Mouse (Mus musculus): Measurements from ENCODE around the gene Lgals4. TPM values are rescaled to one million over a fixed set of nuclear protein-coding genes. Genes with fewer than 3 reads are reported as not detected.

Lgals4 gene
- polyA plus RNA-seq, 1 experiment from 2014 or later: 4.8 TPM

DNA sequence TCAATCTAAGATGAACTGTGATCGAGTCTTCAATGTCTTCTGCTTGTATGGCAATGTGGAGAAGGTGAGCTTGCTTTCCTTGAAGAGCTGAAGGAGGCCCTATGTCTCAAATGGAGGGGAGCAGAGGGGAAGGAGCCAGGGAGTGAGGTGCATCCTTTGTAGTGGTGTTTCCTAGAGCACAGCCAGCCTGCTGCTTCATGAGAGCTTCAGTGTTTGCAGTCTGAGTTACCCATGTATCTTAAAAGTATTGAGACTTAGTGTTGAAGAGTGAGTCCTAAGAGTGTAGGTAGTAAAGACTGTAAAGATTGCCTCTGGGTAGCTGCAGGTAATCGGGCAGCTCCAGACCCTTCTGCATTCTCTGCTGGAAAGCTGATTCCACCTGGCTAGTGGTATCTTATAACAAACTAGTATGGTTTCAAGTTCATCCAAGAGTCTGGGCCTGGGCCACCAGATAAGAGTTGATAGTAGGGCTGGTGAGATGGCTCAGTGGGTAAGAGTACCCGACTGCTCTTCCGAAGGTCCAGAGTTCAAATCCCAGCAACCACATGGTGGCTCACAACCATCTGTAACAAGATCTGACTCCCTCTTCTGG lies 14.7 kb upstream of the Lgals4 start:
- Histone ChIP-seq H3K4me1 (ENCODE audit: control insufficient read depth in 2 of 2, insufficient read depth in 2 of 2, low read length in 2 of 2) (peaks cover 9 to 70% of the 10 kb centered on the region in 2 experiments; a peak in 3 of 4 replicates), H3K36me3 (ENCODE audit: control insufficient read depth, insufficient read depth, low read length) (peaks cover 92% of the 10 kb centered on the region), H3K4me3 (ENCODE audit: control insufficient read depth in 1 of 2, insufficient read depth in 1 of 2, low read depth in 1 of 2, low read length in 2 of 2) (no peak overlapping the region), H3K4me2 (ENCODE audit: low read length) (no peak overlapping the region), H3K27ac (replicated peaks in 1 of 2; ENCODE audit: control insufficient read depth in 1 of 2, insufficient read depth in 1 of 2, low read depth in 2 of 2, low read length in 2 of 2) (no peak overlapping the region), H3K9ac (ENCODE audit: low read length) (0 out of 2 replicates have a peak overlapping the region, but pooled peaks have one; percentile 11), H3K27me3 (ENCODE audit: control insufficient read depth, insufficient read depth, low read length) (no peaks in the 10 kb centered on the region), H3K9me3 (ENCODE audit: control insufficient read depth, low read length) (no peaks in the 10 kb centered on the region)
- no peak for ATAC-seq (ENCODE audit: insufficient number of reproducible peaks, insufficient read depth, low FRiP score, low read depth)
- WGBS: 77% methylated on average over 4 of the region's 4 CpGs

DNA sequence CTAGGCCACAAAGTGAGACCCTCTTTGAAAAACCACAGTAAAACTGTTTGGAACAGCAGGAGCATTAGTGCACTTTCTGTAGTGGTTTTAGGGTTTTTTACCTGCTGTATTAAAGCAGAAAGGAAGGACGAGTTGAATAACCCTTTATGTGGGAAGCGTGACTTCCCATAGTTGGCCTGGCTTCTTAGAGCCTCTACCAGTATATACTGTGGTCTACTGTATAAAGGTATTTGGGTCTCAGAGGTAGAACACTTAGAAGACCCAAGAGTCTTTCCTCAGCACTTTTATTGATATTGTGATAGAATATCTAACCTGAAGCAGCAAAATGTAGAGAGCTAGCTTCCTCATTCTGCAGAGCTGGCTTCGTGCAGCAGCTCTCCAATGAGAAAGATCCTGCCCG lies 14.1 kb upstream of the Lgals4 start:
- Histone ChIP-seq H3K4me2 (ENCODE audit: low read length) (no peak overlapping the region), H3K36me3 (ENCODE audit: control insufficient read depth, insufficient read depth, low read length) (peaks cover 86% of the 10 kb centered on the region), H3K27ac (replicated peaks in 1 of 2; ENCODE audit: control insufficient read depth in 1 of 2, insufficient read depth in 1 of 2, low read depth in 2 of 2, low read length in 2 of 2) (no peak overlapping the region), H3K9me3 (ENCODE audit: control insufficient read depth, low read length) (no peaks in the 10 kb centered on the region), H3K4me1 (ENCODE audit: control insufficient read depth in 2 of 2, insufficient read depth in 2 of 2, low read length in 2 of 2) (peaks cover 10 to 66% of the 10 kb centered on the region in 2 experiments), H3K9ac (ENCODE audit: low read length) (no peak overlapping the region), H3K4me3 (ENCODE audit: control insufficient read depth in 1 of 2, insufficient read depth in 1 of 2, low read depth in 1 of 2, low read length in 2 of 2) (no peak overlapping the region), H3K27me3 (ENCODE audit: control insufficient read depth, insufficient read depth, low read length) (no peaks in the 10 kb centered on the region)
- no peak for ATAC-seq (ENCODE audit: insufficient number of reproducible peaks, insufficient read depth, low FRiP score, low read depth)
- WGBS: 81% methylated on average over 4 of the region's 4 CpGs

DNA sequence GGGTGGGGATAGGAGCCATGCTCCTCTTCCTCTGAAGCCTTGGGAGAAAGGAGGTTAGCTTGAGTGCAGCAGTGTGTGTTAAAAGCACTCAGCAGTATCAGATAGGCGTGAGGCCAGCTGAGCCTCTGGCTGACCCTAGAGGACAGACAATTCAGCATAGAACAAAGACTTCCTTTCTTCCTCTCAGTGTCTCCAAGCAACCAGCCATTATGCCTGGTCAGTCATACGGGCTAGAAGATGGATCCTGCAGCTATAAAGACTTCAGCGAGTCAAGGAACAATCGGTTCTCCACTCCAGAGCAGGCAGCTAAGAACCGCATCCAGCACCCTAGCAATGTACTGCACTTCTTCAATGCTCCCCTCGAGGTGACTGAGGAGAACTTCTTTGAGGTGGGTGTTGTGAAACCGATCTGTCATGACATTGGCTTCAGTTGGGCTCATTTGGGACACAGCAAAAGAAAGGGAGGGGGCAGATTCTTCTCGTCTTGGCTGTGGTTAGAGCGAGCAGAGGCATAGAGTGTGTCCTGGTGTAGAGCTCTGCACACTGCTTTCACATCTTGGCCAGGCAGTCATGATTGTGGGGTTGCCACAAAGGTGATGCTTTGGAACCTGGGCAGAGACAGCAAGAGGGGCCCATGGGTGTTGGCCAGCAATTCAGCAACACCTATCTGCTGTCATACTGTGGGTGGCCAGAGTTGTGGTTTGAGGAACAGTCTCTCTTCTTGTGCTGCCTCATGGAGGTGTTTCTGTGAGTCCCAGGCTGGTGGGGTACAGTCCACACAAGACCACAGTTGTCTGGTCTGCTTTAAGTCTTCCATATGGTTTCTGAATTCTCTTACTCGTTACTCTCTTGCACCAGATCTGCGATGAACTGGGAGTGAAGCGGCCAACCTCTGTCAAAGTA lies 13.0 kb upstream of the Lgals4 start:
- Histone ChIP-seq H3K27ac (replicated peaks in 1 of 2; ENCODE audit: control insufficient read depth in 1 of 2, insufficient read depth in 1 of 2, low read depth in 2 of 2, low read length in 2 of 2) (peak overlapping the region; percentile 14 to 50; a peak in 3 of 4 replicates), H3K9me3 (ENCODE audit: control insufficient read depth, low read length) (no peaks in the 10 kb centered on the region), H3K9ac (ENCODE audit: low read length) (no peak overlapping the region; the same call in 1 of the 2 replicates), H3K27me3 (ENCODE audit: control insufficient read depth, insufficient read depth, low read length) (no peaks in the 10 kb centered on the region), H3K36me3 (ENCODE audit: control insufficient read depth, insufficient read depth, low read length) (peaks cover 76% of the 10 kb centered on the region), H3K4me3 (ENCODE audit: control insufficient read depth in 1 of 2, insufficient read depth in 1 of 2, low read depth in 1 of 2, low read length in 2 of 2) (no peak overlapping the region), H3K4me2 (ENCODE audit: low read length) (no peak overlapping the region), H3K4me1 (ENCODE audit: control insufficient read depth in 2 of 2, insufficient read depth in 2 of 2, low read length in 2 of 2) (peaks cover 15 to 61% of the 10 kb centered on the region in 2 experiments)
- no peak for ATAC-seq (ENCODE audit: insufficient number of reproducible peaks, insufficient read depth, low FRiP score, low read depth)
- 60% methylated on average over 12 of the region's 12 CpGs for WGBS

DNA sequence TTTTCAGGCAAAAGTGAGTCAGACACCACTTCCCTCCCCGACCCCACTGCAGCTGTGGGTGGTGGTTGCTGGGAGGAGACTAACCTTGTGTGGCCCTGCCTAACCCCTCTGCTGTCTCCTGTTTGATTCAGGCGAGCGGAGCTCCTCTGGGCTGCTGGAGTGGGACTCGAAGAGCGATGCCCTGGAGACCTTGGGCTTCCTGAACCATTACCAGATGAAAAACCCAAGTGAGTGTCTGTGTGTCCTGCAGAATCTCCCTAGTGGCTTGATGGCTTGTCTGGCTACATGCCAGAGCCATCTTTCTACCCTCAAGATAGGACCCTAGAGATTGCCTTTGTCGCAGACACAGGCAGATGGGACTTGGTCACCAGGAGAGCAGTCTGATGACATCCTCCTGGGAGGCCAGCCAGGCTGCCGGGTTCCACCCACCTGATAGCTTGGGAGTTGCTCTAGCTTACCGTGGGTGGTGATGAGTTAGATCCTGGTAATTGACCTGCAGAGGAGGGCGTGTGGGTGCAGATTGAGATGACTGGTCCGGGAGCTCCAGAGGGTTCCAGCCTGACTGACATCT lies 12.3 kb upstream of the Lgals4 start:
- H3K27me3 ChIP-seq (ENCODE audit: control insufficient read depth, insufficient read depth, low read length): no peaks in the 10 kb centered on the region
- no peak for ATAC-seq (ENCODE audit: insufficient number of reproducible peaks, insufficient read depth, low FRiP score, low read depth)
- WGBS: 44% methylated on average over 10 of the region's 10 CpGs
- no peak overlapping the region for H3K4me3 ChIP-seq (ENCODE audit: control insufficient read depth in 1 of 2, insufficient read depth in 1 of 2, low read depth in 1 of 2, low read length in 2 of 2)
- H3K4me1 ChIP-seq (ENCODE audit: control insufficient read depth in 2 of 2, insufficient read depth in 2 of 2, low read length in 2 of 2): peaks cover 21 to 62% of the 10 kb centered on the region in 2 experiments
- no peak overlapping the region for H3K9ac ChIP-seq (ENCODE audit: low read length)
- H3K9me3 ChIP-seq (ENCODE audit: control insufficient read depth, low read length): no peaks in the 10 kb centered on the region
- peaks cover 72% of the 10 kb centered on the region for H3K36me3 ChIP-seq (ENCODE audit: control insufficient read depth, insufficient read depth, low read length)
- no peak overlapping the region for H3K4me2 ChIP-seq (ENCODE audit: low read length)
- peak overlapping the region; percentile 14 to 50; a peak in 3 of 4 replicates for H3K27ac ChIP-seq (replicated peaks in 1 of 2; ENCODE audit: control insufficient read depth in 1 of 2, insufficient read depth in 1 of 2, low read depth in 2 of 2, low read length in 2 of 2)

DNA sequence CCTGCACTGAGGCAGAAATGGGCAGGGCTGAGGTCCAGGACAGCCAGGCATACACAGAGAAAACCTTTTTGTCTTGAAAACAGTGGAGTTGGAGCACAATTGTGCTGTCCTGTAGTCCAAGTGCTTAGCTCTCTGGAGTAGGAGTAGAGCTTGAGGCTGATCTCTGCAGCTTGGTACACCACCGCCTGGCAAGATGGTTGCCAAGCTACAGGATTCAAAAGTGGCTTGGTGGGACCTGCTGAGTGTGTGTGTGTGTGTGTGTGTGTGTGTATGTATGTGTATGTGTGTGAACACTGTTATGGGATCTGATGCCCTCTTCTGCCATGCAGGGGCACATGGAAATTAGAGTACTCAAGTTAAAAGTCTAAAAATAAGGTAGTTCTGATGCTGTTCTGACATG lies 11.1 kb upstream of the Lgals4 start:
- WGBS: 70% methylated on average over 1 of the region's 1 CpGs
- no peak for ATAC-seq (ENCODE audit: insufficient number of reproducible peaks, insufficient read depth, low FRiP score, low read depth)
- Histone ChIP-seq H3K36me3 (ENCODE audit: control insufficient read depth, insufficient read depth, low read length) (peaks cover 62% of the 10 kb centered on the region), H3K4me2 (ENCODE audit: low read length) (no peak overlapping the region), H3K9ac (ENCODE audit: low read length) (no peak overlapping the region), H3K27me3 (ENCODE audit: control insufficient read depth, insufficient read depth, low read length) (no peaks in the 10 kb centered on the region), H3K4me3 (ENCODE audit: control insufficient read depth in 1 of 2, insufficient read depth in 1 of 2, low read depth in 1 of 2, low read length in 2 of 2) (no peak overlapping the region), H3K9me3 (ENCODE audit: control insufficient read depth, low read length) (no peaks in the 10 kb centered on the region), H3K4me1 (ENCODE audit: control insufficient read depth in 2 of 2, insufficient read depth in 2 of 2, low read length in 2 of 2) (peaks cover 21 to 53% of the 10 kb centered on the region in 2 experiments), H3K27ac (replicated peaks in 1 of 2; ENCODE audit: control insufficient read depth in 1 of 2, insufficient read depth in 1 of 2, low read depth in 2 of 2, low read length in 2 of 2) (0 out of 4 replicates have a peak overlapping the region, but pooled peaks of 1 of the 2 experiments have one; percentile 21)

DNA sequence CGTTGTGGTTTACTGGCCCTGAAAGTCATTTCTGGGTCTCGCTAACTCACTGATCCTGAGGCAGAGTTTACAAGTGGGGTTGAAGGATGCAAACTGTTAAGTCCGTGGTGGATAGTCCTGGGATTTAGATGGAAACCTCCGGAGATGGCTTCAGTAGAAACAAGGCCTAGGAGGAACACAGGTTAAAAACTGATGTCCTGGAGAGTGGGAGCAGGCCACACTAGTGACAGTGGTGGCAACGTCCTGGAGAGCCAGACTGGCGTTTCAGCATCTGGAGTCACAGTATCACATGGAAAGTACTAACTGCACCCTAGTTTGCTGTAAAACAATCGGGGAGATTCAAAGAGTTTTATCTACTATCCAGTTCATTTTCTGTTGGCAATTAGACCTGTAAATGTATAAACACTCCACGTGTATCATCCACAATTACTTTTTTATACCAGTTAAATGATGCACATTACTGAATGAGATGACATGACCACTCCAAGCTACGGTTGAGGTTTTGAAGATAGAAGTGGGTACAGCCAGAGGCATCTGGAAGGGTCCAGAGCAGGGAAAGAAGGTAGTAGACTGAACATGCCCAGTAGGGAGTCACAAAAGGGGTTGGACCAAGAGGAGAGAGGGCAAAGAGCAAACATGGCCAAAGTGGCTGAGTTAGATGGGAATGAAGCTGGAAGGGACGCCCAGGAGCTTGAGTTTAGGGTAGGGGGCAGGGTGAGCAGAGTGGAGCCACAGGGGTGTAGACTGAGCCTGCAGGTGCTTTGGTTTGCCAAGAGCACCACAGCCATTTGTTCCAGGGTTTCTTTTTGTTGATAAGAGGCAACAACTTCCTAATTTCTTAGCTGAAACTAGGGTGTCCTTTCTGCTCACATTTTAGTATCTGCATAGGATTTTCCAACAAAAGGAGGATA lies 10.4 kb upstream of the Lgals4 start:
- no peak overlapping the region for H3K9ac ChIP-seq (ENCODE audit: low read length)
- H3K4me3 ChIP-seq (ENCODE audit: control insufficient read depth in 1 of 2, insufficient read depth in 1 of 2, low read depth in 1 of 2, low read length in 2 of 2): no peak overlapping the region
- H3K27ac ChIP-seq (replicated peaks in 1 of 2; ENCODE audit: control insufficient read depth in 1 of 2, insufficient read depth in 1 of 2, low read depth in 2 of 2, low read length in 2 of 2): peak overlapping the region in 1 of 2 experiments; percentile 93; a peak in 1 of 4 replicates
- no peak for ATAC-seq (ENCODE audit: insufficient number of reproducible peaks, insufficient read depth, low FRiP score, low read depth)
- peaks cover 22 to 49% of the 10 kb centered on the region in 2 experiments for H3K4me1 ChIP-seq (ENCODE audit: control insufficient read depth in 2 of 2, insufficient read depth in 2 of 2, low read length in 2 of 2)
- H3K9me3 ChIP-seq (ENCODE audit: control insufficient read depth, low read length): no peaks in the 10 kb centered on the region
- no peaks in the 10 kb centered on the region for H3K27me3 ChIP-seq (ENCODE audit: control insufficient read depth, insufficient read depth, low read length)
- whole genome bisulfite sequencing: 53% methylated on average over 10 of the region's 10 CpGs
- H3K36me3 ChIP-seq (ENCODE audit: control insufficient read depth, insufficient read depth, low read length): peaks cover 55% of the 10 kb centered on the region
- H3K4me2 ChIP-seq (ENCODE audit: low read length): no peak overlapping the region

DNA sequence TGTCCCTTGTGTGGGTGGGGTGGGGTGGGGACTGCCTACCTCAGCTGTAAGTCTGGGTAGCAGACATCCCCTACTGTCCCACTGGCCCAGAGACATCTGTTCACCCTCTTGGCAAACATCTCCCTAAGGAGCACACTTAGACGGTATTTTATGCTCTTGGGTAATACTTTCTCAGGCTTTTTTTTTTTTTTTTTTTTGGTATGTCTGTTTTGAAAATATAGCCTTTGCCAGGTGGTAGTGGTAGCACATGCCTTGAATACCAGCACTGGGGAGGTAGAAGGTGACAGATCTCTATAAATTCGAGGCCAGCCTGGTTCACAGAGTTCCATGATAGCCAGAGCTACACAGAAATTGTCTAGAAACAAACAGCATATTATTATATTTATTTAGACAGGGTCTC lies 9.7 kb upstream of the Lgals4 start:
- 42% methylated on average over 2 of the region's 2 CpGs for WGBS

More for the DNA sequence above, 9.7 kb upstream of the Lgals4 start:
- H3K9me3 ChIP-seq (ENCODE audit: control insufficient read depth, low read length): no peaks in the 10 kb centered on the region
- no peak overlapping the region for H3K4me2 ChIP-seq (ENCODE audit: low read length)
- no peak for ATAC-seq (ENCODE audit: insufficient number of reproducible peaks, insufficient read depth, low FRiP score, low read depth)
- no peaks in the 10 kb centered on the region for H3K27me3 ChIP-seq (ENCODE audit: control insufficient read depth, insufficient read depth, low read length)
- H3K27ac ChIP-seq (replicated peaks in 1 of 2; ENCODE audit: control insufficient read depth in 1 of 2, insufficient read depth in 1 of 2, low read depth in 2 of 2, low read length in 2 of 2): peak overlapping the region in 1 of 2 experiments; percentile 93; a peak in 2 of 4 replicates
- no peak overlapping the region for H3K9ac ChIP-seq (ENCODE audit: low read length)
- peaks cover 22 to 47% of the 10 kb centered on the region in 2 experiments for H3K4me1 ChIP-seq (ENCODE audit: control insufficient read depth in 2 of 2, insufficient read depth in 2 of 2, low read length in 2 of 2)
- peaks cover 54% of the 10 kb centered on the region for H3K36me3 ChIP-seq (ENCODE audit: control insufficient read depth, insufficient read depth, low read length)
- H3K4me3 ChIP-seq (ENCODE audit: control insufficient read depth in 1 of 2, insufficient read depth in 1 of 2, low read depth in 1 of 2, low read length in 2 of 2): no peak overlapping the region

Data from heart, embryonic 14.5 days (tissue).